In genomic region chr12:73367460-73368079, GRCm38 (mm10) we compare ENCODE assay signal across 9 mouse cellular contexts.
DNase-seq lines count a peak whose midpoint lies in the region; ATAC-seq lines count a peak whose summit lies in the region.
"Had no signal": no experiment of that assay in that cellular context is flagged by ENCODE, and none has a peak within 500 bp of the region (broad histone marks: within the 10 kb centered on the region; RNA-seq: fewer than 3 reads in every experiment).

No protein-coding gene starts in this region.

- intact Hi-C loops in left cerebral cortex, postnatal 4 days (cut with DNase I), result no loop called here

- H3K4me3 ChIP-seq in midbrain, embryonic 16.5 days (ENCODE audit: low read depth, low read length), result no peak overlapping the region

- WGBS in midbrain, embryonic 16.5 days, result 25% methylated on average over 20 of the region's 20 CpGs

- H3K4me1 ChIP-seq in midbrain, embryonic 16.5 days (ENCODE audit: control insufficient read depth, insufficient read depth, low read length), result no peaks in the 10 kb centered on the region

- peak; percentile 31 for DNase-seq in left cerebral cortex, postnatal 4 days
- DNase-seq in left cerebral cortex, adult 18-20 months (ENCODE audit: low spot score in 2 of 2), result no peak
- DNase-seq in embryo, embryonic 10 days (ENCODE audit: low spot score), result peak; percentile 82
- peak; percentile 41 to 70 for DNase-seq in gastrocnemius, postnatal 4 days (ENCODE audit: low spot score in 2 of 2)
- DNase-seq in layer of hippocampus, adult 11-12 months (ENCODE audit: low spot score), result no peak
- no peak for DNase-seq in retina, postnatal 1 day
- no peak for DNase-seq in ovary, adult 18-20 months (ENCODE audit: low spot score)
- DNase-seq: adrenal gland, postnatal 14 days had no signal

- no peaks in the 10 kb centered on the region for H3K9me3 ChIP-seq in midbrain, embryonic 16.5 days (replicated peaks; ENCODE audit: control insufficient read depth, low read length, poor library complexity, severe bottlenecking)

- H3K4me2 ChIP-seq in midbrain, embryonic 16.5 days (ENCODE audit: low read length), result peak overlapping the region; percentile 7; the same call in 1 of the 2 replicates

- H3K9ac ChIP-seq in midbrain, embryonic 16.5 days (ENCODE audit: low read depth, low read length), result no peak overlapping the region

- no peak overlapping the region for H3K27ac ChIP-seq in midbrain, embryonic 16.5 days (ENCODE audit: low read length)

- no peaks in the 10 kb centered on the region for H3K27me3 ChIP-seq in midbrain, embryonic 16.5 days (ENCODE audit: control insufficient read depth, insufficient read depth, low read depth, low read length)

- ATAC-seq in midbrain, embryonic 16.5 days, result peak; percentile 73

- no peaks in the 10 kb centered on the region for H3K36me3 ChIP-seq in midbrain, embryonic 16.5 days (ENCODE audit: control insufficient read depth, insufficient read depth, low read length)

Comparison
In these comparisons a context has a peak if more than half of its experiments do, and no peak if none do; other contexts are left out.
1. DNase-seq: peak in left cerebral cortex, postnatal 4 days (single experiment), embryo, embryonic 10 days (single experiment) and gastrocnemius, postnatal 4 days (2 of 2); none in left cerebral cortex, adult 18-20 months (0 of 2), layer of hippocampus, adult 11-12 months (single experiment), retina, postnatal 1 day (single experiment) and ovary, adult 18-20 months (single experiment).